Mouse (Mus musculus): ENCODE results near the gene C2cd2l. TPM values are rescaled to one million over a fixed set of nuclear protein-coding genes. Genes with fewer than 3 reads are reported as not detected.

Gene C2cd2l
- polyA plus RNA-seq, 1 experiment, result 16.4 TPM

DNA sequence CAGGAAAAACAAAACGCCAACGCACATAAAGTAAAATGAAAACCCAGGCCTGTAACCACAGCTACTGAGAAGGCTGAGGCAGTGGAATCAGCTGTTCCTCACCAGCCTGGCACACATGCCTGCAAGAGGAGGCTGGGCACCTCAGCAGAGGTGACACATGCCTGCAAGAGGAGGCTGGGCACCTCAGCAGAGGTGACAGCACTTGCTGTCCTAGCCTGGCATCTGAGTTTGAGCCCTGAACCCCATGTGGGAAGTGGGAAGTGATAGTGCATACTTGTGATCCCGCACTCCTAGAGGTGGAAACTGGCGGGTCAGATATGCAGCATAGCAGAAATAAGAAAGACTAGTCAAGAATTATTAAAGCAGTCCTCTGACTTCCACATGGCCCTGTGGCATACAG, 31.3 kb upstream of the C2cd2l start:
- TF ChIP-seq CTCF (IDR thresholded peaks at IDR 0.05; ENCODE audit: control insufficient read depth, insufficient read depth, insufficient replicate concordance, low read depth, low read length) (no peak), POLR2A (IDR thresholded peaks at IDR 0.05; ENCODE audit: control insufficient read depth, low read depth, low read length) (no peak)
- no peaks in the 10 kb centered on the region for H3K4me1 ChIP-seq (ENCODE audit: control insufficient read depth, insufficient read depth, low read length)
- no peak overlapping the region for H3K27ac ChIP-seq (ENCODE audit: control insufficient read depth, insufficient read depth, low read depth, low read length)
- no peaks in the 10 kb centered on the region for H3K27me3 ChIP-seq (ENCODE audit: control insufficient read depth, insufficient read depth, low read length)
- peaks cover 8% of the 10 kb centered on the region for H3K36me3 ChIP-seq (ENCODE audit: control insufficient read depth, insufficient read depth, low read length)
- no peak overlapping the region for H3K4me3 ChIP-seq (ENCODE audit: control insufficient read depth, low read depth, low read length)

GRCm38 (mm10) chr9:44348546-44348945, 28.5 kb upstream of the C2cd2l start:
- Histone ChIP-seq H3K4me3 (ENCODE audit: control insufficient read depth, low read depth, low read length) (no peak overlapping the region), H3K4me1 (ENCODE audit: control insufficient read depth, insufficient read depth, low read length) (peaks cover 2% of the 10 kb centered on the region), H3K36me3 (ENCODE audit: control insufficient read depth, insufficient read depth, low read length) (0 out of 2 replicates have a peak, but pooled peaks cover 2% of the 10 kb centered on the region), H3K27me3 (ENCODE audit: control insufficient read depth, insufficient read depth, low read length) (no peaks in the 10 kb centered on the region), H3K27ac (ENCODE audit: control insufficient read depth, insufficient read depth, low read depth, low read length) (no peak overlapping the region)
- TF ChIP-seq CTCF (IDR thresholded peaks at IDR 0.05; ENCODE audit: control insufficient read depth, insufficient read depth, insufficient replicate concordance, low read depth, low read length) (no peak), POLR2A (IDR thresholded peaks at IDR 0.05; ENCODE audit: control insufficient read depth, low read depth, low read length) (no peak)

DNA sequence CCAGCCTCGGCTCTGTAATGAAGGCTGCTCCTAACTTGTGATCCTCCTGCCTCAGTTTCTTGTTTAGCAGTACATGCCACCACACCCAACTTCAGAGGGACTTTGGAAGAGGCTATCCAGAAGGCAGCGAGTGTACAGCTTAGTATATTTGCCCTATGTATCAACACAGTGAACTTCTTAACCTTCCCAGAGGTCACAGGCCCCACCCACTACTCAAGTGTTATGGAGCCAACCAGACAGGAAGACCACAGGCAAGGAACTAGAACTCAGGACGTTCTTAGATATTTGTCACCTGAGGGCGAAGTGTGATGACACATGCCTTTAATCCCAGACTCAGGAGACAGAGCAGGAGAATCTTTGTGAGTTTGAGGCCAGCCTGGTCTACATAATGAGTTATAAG, 27.5 kb upstream of the C2cd2l start:
- TF ChIP-seq POLR2A (IDR thresholded peaks at IDR 0.05; ENCODE audit: control insufficient read depth, low read depth, low read length) (no peak), CTCF (IDR thresholded peaks at IDR 0.05; ENCODE audit: control insufficient read depth, insufficient read depth, insufficient replicate concordance, low read depth, low read length) (no peak)
- no peak overlapping the region; the same call in 1 of the 2 replicates for H3K27ac ChIP-seq (ENCODE audit: control insufficient read depth, insufficient read depth, low read depth, low read length)

GRCm38 (mm10) chr9:44347166-44347565, 27.1 kb upstream of the C2cd2l start:
- Histone ChIP-seq H3K36me3 (ENCODE audit: control insufficient read depth, insufficient read depth, low read length) (0 out of 2 replicates have a peak, but pooled peaks cover 2% of the 10 kb centered on the region), H3K4me3 (ENCODE audit: control insufficient read depth, low read depth, low read length) (no peak overlapping the region), H3K4me1 (ENCODE audit: control insufficient read depth, insufficient read depth, low read length) (peaks cover 7% of the 10 kb centered on the region), H3K27me3 (ENCODE audit: control insufficient read depth, insufficient read depth, low read length) (no peaks in the 10 kb centered on the region), H3K27ac (ENCODE audit: control insufficient read depth, insufficient read depth, low read depth, low read length) (no peak overlapping the region; the same call in 1 of the 2 replicates)
- TF ChIP-seq CTCF (IDR thresholded peaks at IDR 0.05; ENCODE audit: control insufficient read depth, insufficient read depth, insufficient replicate concordance, low read depth, low read length) (no peak), POLR2A (IDR thresholded peaks at IDR 0.05; ENCODE audit: control insufficient read depth, low read depth, low read length) (no peak)

More for the DNA sequence above, 27.5 kb upstream of the C2cd2l start:
- Histone ChIP-seq H3K36me3 (ENCODE audit: control insufficient read depth, insufficient read depth, low read length) (0 out of 2 replicates have a peak, but pooled peaks cover 2% of the 10 kb centered on the region), H3K27me3 (ENCODE audit: control insufficient read depth, insufficient read depth, low read length) (no peaks in the 10 kb centered on the region), H3K4me3 (ENCODE audit: control insufficient read depth, low read depth, low read length) (no peak overlapping the region), H3K4me1 (ENCODE audit: control insufficient read depth, insufficient read depth, low read length) (peaks cover 7% of the 10 kb centered on the region)

GRCm38 (mm10) chr9:44345570-44346433, 25.7 kb upstream of the C2cd2l start:
- peak overlapping the region; percentile 67 for H3K27ac ChIP-seq (ENCODE audit: control insufficient read depth, insufficient read depth, low read depth, low read length)
- peaks cover 7% of the 10 kb centered on the region for H3K4me1 ChIP-seq (ENCODE audit: control insufficient read depth, insufficient read depth, low read length)
- H3K27me3 ChIP-seq (ENCODE audit: control insufficient read depth, insufficient read depth, low read length), result no peaks in the 10 kb centered on the region
- 0 out of 2 replicates have a peak, but pooled peaks cover 2% of the 10 kb centered on the region for H3K36me3 ChIP-seq (ENCODE audit: control insufficient read depth, insufficient read depth, low read length)
- TF ChIP-seq POLR2A (IDR thresholded peaks at IDR 0.05; ENCODE audit: control insufficient read depth, low read depth, low read length), result peak; percentile 35; the same call in 1 of the 2 replicates
- no peak for TF ChIP-seq CTCF (IDR thresholded peaks at IDR 0.05; ENCODE audit: control insufficient read depth, insufficient read depth, insufficient replicate concordance, low read depth, low read length)
- H3K4me3 ChIP-seq (ENCODE audit: control insufficient read depth, low read depth, low read length), result no peak overlapping the region

GRCm38 (mm10) chr9:44343781-44344421, 23.8 kb upstream of the C2cd2l start, which contains the start of gene Hmbs:
TSS of gene Hmbs (minus strand) at chr9:44344228.
- no peaks in the 10 kb centered on the region for H3K27me3 ChIP-seq (ENCODE audit: control insufficient read depth, insufficient read depth, low read length)
- peak within 1 kb of the TSS; percentile 99 for H3K4me3 ChIP-seq (ENCODE audit: control insufficient read depth, low read depth, low read length)
- TF ChIP-seq POLR2A (IDR thresholded peaks at IDR 0.05; ENCODE audit: control insufficient read depth, low read depth, low read length), result peak; percentile 93
- TF ChIP-seq CTCF (IDR thresholded peaks at IDR 0.05; ENCODE audit: control insufficient read depth, insufficient read depth, insufficient replicate concordance, low read depth, low read length), result no peak
- H3K4me1 ChIP-seq (ENCODE audit: control insufficient read depth, insufficient read depth, low read length), result peaks cover 9% of the 10 kb centered on the region
- no peaks in the 10 kb centered on the region for H3K36me3 ChIP-seq (ENCODE audit: control insufficient read depth, insufficient read depth, low read length)
- H3K27ac ChIP-seq (ENCODE audit: control insufficient read depth, insufficient read depth, low read depth, low read length), result peak within 1 kb of the TSS; percentile 100

- Histone ChIP-seq H3K4me1 (ENCODE audit: control insufficient read depth, insufficient read depth, low read length) (peaks cover 9% of the 10 kb centered on the region), H3K27me3 (ENCODE audit: control insufficient read depth, insufficient read depth, low read length) (no peaks in the 10 kb centered on the region), H3K27ac (ENCODE audit: control insufficient read depth, insufficient read depth, low read depth, low read length) (peak overlapping the region; percentile 100), H3K4me3 (ENCODE audit: control insufficient read depth, low read depth, low read length) (peak overlapping the region; percentile 99), H3K36me3 (ENCODE audit: control insufficient read depth, insufficient read depth, low read length) (no peaks in the 10 kb centered on the region)
- TF ChIP-seq POLR2A (IDR thresholded peaks at IDR 0.05; ENCODE audit: control insufficient read depth, low read depth, low read length) (no peak), CTCF (IDR thresholded peaks at IDR 0.05; ENCODE audit: control insufficient read depth, insufficient read depth, insufficient replicate concordance, low read depth, low read length) (no peak)
Observed at GRCm38 (mm10) chr9:44343290-44343689, 23.2 kb upstream of the C2cd2l start.
